Mouse (Mus musculus) myocyte (in vitro differentiated cells): ENCODE measurements around the gene Fam184b.

Experiments
- CEBPB ChIP-seq: IDR thresholded peaks from 2 replicates; pipeline ENCODE4 v1.6.1; 2011; ENCODE audit warnings: mild to moderate bottlenecking, moderate library complexity; ENCODE audit not compliant: poor library complexity, insufficient read depth, severe bottlenecking
- E2F4 ChIP-seq: IDR thresholded peaks from one replicate; pipeline ENCODE4 v1.6.1; 2011; ENCODE audit warnings: mild to moderate bottlenecking, control low read depth, moderate library complexity; ENCODE audit not compliant: insufficient read depth
- MAX ChIP-seq: IDR thresholded peaks from one replicate; pipeline ENCODE4 v1.6.1; 2011; ENCODE audit warnings: low read depth, mild to moderate bottlenecking, control low read depth
- MYOG ChIP-seq, 3 experiments: IDR thresholded peaks; one replicate each; pipeline ENCODE4 v1.6.1; 2011; ENCODE audit warnings: control low read depth in 2 of 3, low read depth in 2 of 3, mild to moderate bottlenecking in 2 of 3; ENCODE audit not compliant: insufficient read length in 2 of 3, control insufficient read depth in 1 of 3, insufficient read depth in 1 of 3
- POLR2A ChIP-seq: IDR thresholded peaks from one replicate; pipeline ENCODE4 v1.6.1; 2011; ENCODE audit warnings: low read depth, mild to moderate bottlenecking, control low read depth, moderate library complexity; ENCODE audit not compliant: insufficient read length
- POLR2AphosphoS2 ChIP-seq: IDR thresholded peaks from one replicate; pipeline ENCODE4 v1.6.1; 2011; ENCODE audit warnings: low read depth, control low read depth; ENCODE audit not compliant: insufficient read length
- REST ChIP-seq: IDR thresholded peaks from one replicate; pipeline ENCODE4 v1.6.1; 2011; ENCODE audit warnings: mild to moderate bottlenecking, control low read depth, moderate library complexity; ENCODE audit not compliant: insufficient read depth, insufficient read length
- SRF ChIP-seq: IDR thresholded peaks from one replicate; pipeline ENCODE4 v1.6.1; 2011; ENCODE audit warnings: low read depth; ENCODE audit not compliant: control insufficient read depth, insufficient read length
- TCF12 ChIP-seq: IDR thresholded peaks from one replicate; pipeline ENCODE4 v1.6.1; 2011; ENCODE audit warnings: mild to moderate bottlenecking, control low read depth; ENCODE audit not compliant: poor library complexity, insufficient read depth, severe bottlenecking
- TCF3 ChIP-seq: IDR thresholded peaks from one replicate; pipeline ENCODE4 v1.6.1; 2011; ENCODE audit warnings: low read depth, control low read depth; ENCODE audit not compliant: insufficient read length
- USF1 ChIP-seq: IDR thresholded peaks from one replicate; pipeline ENCODE4 v1.6.1; 2011; ENCODE audit warnings: low read depth, mild to moderate bottlenecking, control low read depth, moderate library complexity

DNA sequence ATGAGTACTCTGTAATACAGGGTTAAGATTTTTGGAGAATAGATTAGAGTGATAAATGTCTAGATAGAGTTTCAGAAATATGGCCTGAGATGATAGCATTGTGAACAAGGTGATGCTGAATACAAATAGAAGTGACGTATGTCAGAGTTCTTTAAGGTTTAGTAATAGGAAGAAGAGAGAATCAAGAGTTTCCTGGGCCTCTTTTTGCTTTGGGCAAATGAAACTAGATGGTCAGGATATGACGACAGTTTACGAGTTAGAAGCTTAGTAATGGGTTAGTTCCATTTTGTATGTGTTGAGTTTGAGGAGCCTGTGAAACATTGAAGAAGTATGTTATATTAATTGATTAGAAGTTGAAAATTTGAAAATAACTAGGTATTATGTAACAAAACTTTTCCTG, 46.8 kb upstream of the Fam184b start:
- TF ChIP-seq E2F4 (no peak), POLR2A (no peak), REST (no peak), POLR2AphosphoS2 (no peak), CEBPB (no peak), MYOG (IDR thresholded peaks at IDR 0.05; ENCODE audit: control insufficient read depth in 1 of 3, insufficient read depth in 1 of 3, insufficient read length in 2 of 3, low read depth in 2 of 3) (no peak), USF1 (no peak), SRF (no peak), MAX (no peak), TCF3 (no peak), TCF12 (no peak)
